Mouse (Mus musculus): Measurements from ENCODE around the gene Cdk8. TPM values are rescaled to one million over a fixed set of nuclear protein-coding genes. Genes with fewer than 3 reads are reported as not detected.

Gene Cdk8
- polyA plus RNA-seq, 1 experiment = 11.0 TPM

GRCm38 (mm10) chr5:146318051-146318450 is 87.0 kb downstream of the Cdk8 start:
- TF ChIP-seq POLR2A (IDR thresholded peaks at IDR 0.05; ENCODE audit: insufficient read length, low read depth) (no peak), CEBPB (IDR thresholded peaks at IDR 0.05; ENCODE audit: insufficient read depth, poor library complexity, severe bottlenecking) (no peak), REST (IDR thresholded peaks at IDR 0.05; ENCODE audit: insufficient read depth, insufficient read length) (no peak), MYOG (IDR thresholded peaks at IDR 0.05; ENCODE audit: control insufficient read depth in 1 of 3, insufficient read depth in 1 of 3, insufficient read length in 2 of 3, low read depth in 2 of 3) (no peak), E2F4 (IDR thresholded peaks at IDR 0.05; ENCODE audit: insufficient read depth) (no peak), MYOD1 (IDR thresholded peaks at IDR 0.05; ENCODE audit: control insufficient read depth in 1 of 3, insufficient read length in 2 of 3, low read depth in 2 of 3) (no peak), MAX (IDR thresholded peaks at IDR 0.05; ENCODE audit: low read depth) (no peak), TCF12 (IDR thresholded peaks at IDR 0.05; ENCODE audit: insufficient read depth, poor library complexity, severe bottlenecking) (no peak), SRF (IDR thresholded peaks at IDR 0.05; ENCODE audit: control insufficient read depth, insufficient read length, low read depth) (no peak), USF1 (IDR thresholded peaks at IDR 0.05; ENCODE audit: low read depth) (no peak), TCF3 (IDR thresholded peaks at IDR 0.05; ENCODE audit: insufficient read length, low read depth) (no peak), POLR2AphosphoS2 (IDR thresholded peaks at IDR 0.05; ENCODE audit: insufficient read length, low read depth) (no peak)

DNA sequence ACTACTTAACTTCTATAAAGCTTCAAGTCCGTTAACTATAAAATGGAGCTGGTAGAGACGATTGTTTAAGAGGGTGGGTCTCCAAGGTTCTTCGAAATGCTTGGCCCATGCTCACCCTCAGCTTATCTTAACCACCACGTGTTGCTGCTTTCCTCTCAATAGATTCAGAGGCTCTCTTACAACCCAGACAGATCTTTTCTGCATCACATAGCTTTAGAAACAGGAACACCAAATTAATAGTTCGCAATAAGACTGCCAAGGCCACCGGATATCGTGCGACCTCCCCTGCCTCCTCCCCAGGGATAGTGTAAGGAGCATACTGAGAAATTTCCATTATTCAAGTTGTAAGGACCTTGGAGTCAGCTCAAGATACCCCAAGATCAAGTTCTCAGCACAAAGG is 87.4 kb downstream of the Cdk8 start:
- TF ChIP-seq MYOD1 (IDR thresholded peaks at IDR 0.05; ENCODE audit: control insufficient read depth in 1 of 3, insufficient read length in 2 of 3, low read depth in 2 of 3) = no peak
- TF ChIP-seq TCF12 (IDR thresholded peaks at IDR 0.05; ENCODE audit: insufficient read depth, poor library complexity, severe bottlenecking) = no peak
- TF ChIP-seq TCF3 (IDR thresholded peaks at IDR 0.05; ENCODE audit: insufficient read length, low read depth) = no peak
- no peak overlapping the region for H3K4me2 ChIP-seq (ENCODE audit: low read depth)
- H3K36me3 ChIP-seq (ENCODE audit: control insufficient read depth, insufficient read depth) = no peaks in the 10 kb centered on the region
- H3K27me3 ChIP-seq (ENCODE audit: control insufficient read depth, insufficient read depth, insufficient read length) = no peaks in the 10 kb centered on the region
- H3ac ChIP-seq (ENCODE audit: control insufficient read depth, insufficient read length) = no peak overlapping the region
- H3K4me3 ChIP-seq = no peak overlapping the region
- no peaks in the 10 kb centered on the region for H3K79me2 ChIP-seq (ENCODE audit: control insufficient read depth, insufficient read depth)

More at GRCm38 (mm10) chr5:146318051-146318450, 87.0 kb downstream of the Cdk8 start:
- Histone ChIP-seq H3K79me2 (ENCODE audit: control insufficient read depth, insufficient read depth) (no peaks in the 10 kb centered on the region), H3ac (ENCODE audit: control insufficient read depth, insufficient read length) (no peak overlapping the region), H3K36me3 (ENCODE audit: control insufficient read depth, insufficient read depth) (no peaks in the 10 kb centered on the region), H3K27me3 (ENCODE audit: control insufficient read depth, insufficient read depth, insufficient read length) (no peaks in the 10 kb centered on the region), H3K4me2 (ENCODE audit: low read depth) (no peak overlapping the region), H3K4me3 (no peak overlapping the region)

- Histone ChIP-seq H3K4me2 (ENCODE audit: low read depth) (no peak overlapping the region), H3K27me3 (ENCODE audit: control insufficient read depth, insufficient read depth, insufficient read length) (no peaks in the 10 kb centered on the region), H3ac (ENCODE audit: control insufficient read depth, insufficient read length) (no peak overlapping the region), H3K79me2 (ENCODE audit: control insufficient read depth, insufficient read depth) (no peaks in the 10 kb centered on the region), H3K4me3 (no peak overlapping the region), H3K36me3 (ENCODE audit: control insufficient read depth, insufficient read depth) (no peaks in the 10 kb centered on the region)
- TF ChIP-seq POLR2A (IDR thresholded peaks at IDR 0.05; ENCODE audit: insufficient read length, low read depth) (no peak), MYOG (IDR thresholded peaks at IDR 0.05; ENCODE audit: control insufficient read depth in 1 of 3, insufficient read depth in 1 of 3, insufficient read length in 2 of 3, low read depth in 2 of 3) (no peak), MAX (IDR thresholded peaks at IDR 0.05; ENCODE audit: low read depth) (no peak), E2F4 (IDR thresholded peaks at IDR 0.05; ENCODE audit: insufficient read depth) (no peak), SRF (IDR thresholded peaks at IDR 0.05; ENCODE audit: control insufficient read depth, insufficient read length, low read depth) (no peak), TCF3 (IDR thresholded peaks at IDR 0.05; ENCODE audit: insufficient read length, low read depth) (no peak), USF1 (IDR thresholded peaks at IDR 0.05; ENCODE audit: low read depth) (no peak), TCF12 (IDR thresholded peaks at IDR 0.05; ENCODE audit: insufficient read depth, poor library complexity, severe bottlenecking) (no peak), MYOD1 (IDR thresholded peaks at IDR 0.05; ENCODE audit: control insufficient read depth in 1 of 3, insufficient read length in 2 of 3, low read depth in 2 of 3) (no peak), REST (IDR thresholded peaks at IDR 0.05; ENCODE audit: insufficient read depth, insufficient read length) (no peak), CEBPB (IDR thresholded peaks at IDR 0.05; ENCODE audit: insufficient read depth, poor library complexity, severe bottlenecking) (no peak), POLR2AphosphoS2 (IDR thresholded peaks at IDR 0.05; ENCODE audit: insufficient read length, low read depth) (no peak)
Measured at GRCm38 (mm10) chr5:146328941-146329340, 97.9 kb downstream of the Cdk8 start.

DNA sequence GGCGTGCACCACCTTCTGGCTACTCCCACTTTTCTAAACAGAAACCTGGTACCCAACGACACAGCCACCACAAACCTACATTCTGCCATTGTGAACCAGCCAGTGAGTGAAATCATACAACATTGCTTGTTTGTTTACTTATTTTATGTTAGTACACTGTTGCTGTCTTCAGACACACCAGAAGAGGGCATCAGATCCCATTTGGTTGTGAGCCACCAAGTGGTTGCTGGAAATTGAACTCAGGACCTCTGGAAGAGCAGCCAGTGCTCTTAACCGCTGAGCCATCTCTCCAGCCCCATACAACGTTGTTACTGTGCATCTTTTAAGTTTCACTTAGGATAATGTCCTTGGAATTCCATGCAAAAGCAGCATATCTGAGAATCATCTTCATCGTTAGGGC is 98.5 kb downstream of the Cdk8 start:
- Histone ChIP-seq H3K4me3 (no peak overlapping the region), H3ac (ENCODE audit: control insufficient read depth, insufficient read length) (no peak overlapping the region), H3K79me2 (ENCODE audit: control insufficient read depth, insufficient read depth) (no peaks in the 10 kb centered on the region), H3K4me2 (ENCODE audit: low read depth) (no peak overlapping the region), H3K27me3 (ENCODE audit: control insufficient read depth, insufficient read depth, insufficient read length) (no peaks in the 10 kb centered on the region), H3K36me3 (ENCODE audit: control insufficient read depth, insufficient read depth) (no peaks in the 10 kb centered on the region)
- TF ChIP-seq E2F4 (IDR thresholded peaks at IDR 0.05; ENCODE audit: insufficient read depth) (no peak), SRF (IDR thresholded peaks at IDR 0.05; ENCODE audit: control insufficient read depth, insufficient read length, low read depth) (no peak), POLR2AphosphoS2 (IDR thresholded peaks at IDR 0.05; ENCODE audit: insufficient read length, low read depth) (no peak), USF1 (IDR thresholded peaks at IDR 0.05; ENCODE audit: low read depth) (no peak), MAX (IDR thresholded peaks at IDR 0.05; ENCODE audit: low read depth) (no peak)

DNA sequence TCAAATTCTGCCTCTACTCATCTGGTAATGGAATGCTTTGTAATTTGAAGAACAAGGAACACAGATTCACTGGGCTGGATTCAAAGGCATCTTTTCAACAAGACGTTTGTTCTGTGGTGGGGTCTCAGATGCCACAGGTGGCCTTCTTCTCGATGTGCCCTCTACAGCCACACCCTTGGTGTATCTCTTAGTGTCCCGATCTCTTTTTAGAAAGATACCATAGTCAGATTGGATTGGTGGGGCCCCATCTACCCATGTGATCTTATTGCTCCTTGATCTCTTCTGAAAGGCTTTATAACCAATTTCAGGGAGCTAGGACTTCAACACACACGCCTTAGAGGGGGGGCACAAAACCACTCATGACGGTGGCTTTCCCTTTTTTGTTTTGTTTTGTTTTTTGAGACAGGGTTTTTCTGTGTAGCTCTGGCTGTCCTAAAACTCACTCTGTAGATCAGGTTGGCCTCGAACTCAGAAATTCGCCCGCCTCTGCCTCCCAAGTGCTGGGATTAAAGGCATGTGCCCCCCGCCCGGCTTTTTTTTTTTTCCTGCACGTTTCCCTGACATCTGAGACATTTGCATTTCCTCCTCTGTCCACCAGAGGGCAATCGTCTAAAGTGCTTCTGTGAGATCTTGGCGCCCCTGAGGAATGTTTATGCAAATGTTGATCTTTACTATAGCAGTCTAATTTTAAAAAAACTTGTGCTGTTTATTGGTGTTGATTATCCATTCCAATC is 99.2 kb downstream of the Cdk8 start:
- Histone ChIP-seq H3ac (ENCODE audit: control insufficient read depth, insufficient read length) (no peak overlapping the region), H3K36me3 (ENCODE audit: control insufficient read depth, insufficient read depth) (no peaks in the 10 kb centered on the region), H3K4me3 (no peak overlapping the region), H3K4me2 (ENCODE audit: low read depth) (no peak overlapping the region), H3K79me2 (ENCODE audit: control insufficient read depth, insufficient read depth) (no peaks in the 10 kb centered on the region), H3K27me3 (ENCODE audit: control insufficient read depth, insufficient read depth, insufficient read length) (no peaks in the 10 kb centered on the region)
- TF ChIP-seq MYOG (IDR thresholded peaks at IDR 0.05; ENCODE audit: control insufficient read depth in 1 of 3, insufficient read depth in 1 of 3, insufficient read length in 2 of 3, low read depth in 2 of 3) (no peak), MAX (IDR thresholded peaks at IDR 0.05; ENCODE audit: low read depth) (no peak), SRF (IDR thresholded peaks at IDR 0.05; ENCODE audit: control insufficient read depth, insufficient read length, low read depth) (no peak), TCF12 (IDR thresholded peaks at IDR 0.05; ENCODE audit: insufficient read depth, poor library complexity, severe bottlenecking) (no peak), USF1 (IDR thresholded peaks at IDR 0.05; ENCODE audit: low read depth) (no peak), TCF3 (IDR thresholded peaks at IDR 0.05; ENCODE audit: insufficient read length, low read depth) (no peak), E2F4 (IDR thresholded peaks at IDR 0.05; ENCODE audit: insufficient read depth) (no peak), POLR2A (IDR thresholded peaks at IDR 0.05; ENCODE audit: insufficient read length, low read depth) (no peak), MYOD1 (IDR thresholded peaks at IDR 0.05; ENCODE audit: control insufficient read depth in 1 of 3, insufficient read length in 2 of 3, low read depth in 2 of 3) (no peak), POLR2AphosphoS2 (IDR thresholded peaks at IDR 0.05; ENCODE audit: insufficient read length, low read depth) (no peak), REST (IDR thresholded peaks at IDR 0.05; ENCODE audit: insufficient read depth, insufficient read length) (no peak), CEBPB (IDR thresholded peaks at IDR 0.05; ENCODE audit: insufficient read depth, poor library complexity, severe bottlenecking) (no peak)
